Mouse (Mus musculus) CH12.LX (cell line): ENCODE results near the gene Vps9d1. TPM values are rescaled to one million over a fixed set of nuclear protein-coding genes. Genes with fewer than 3 reads are reported as not detected.

Experiments
- DNase-seq: peaks from one replicate; pipeline ENCODE4 v3.0.0-alpha.2; 2013; ENCODE audit errors: extremely low read depth
- H3K27ac ChIP-seq: 2 replicates; pipeline ENCODE4 v1.5.1; 2012; ENCODE audit warnings: low read depth, mild to moderate bottlenecking, control low read depth, moderate library complexity; ENCODE audit not compliant: insufficient read depth
- H3K27me3 ChIP-seq: replicated peaks from 2 replicates; pipeline ENCODE3; 2012; ENCODE audit warnings: inconsistent platforms
- H3K36me3 ChIP-seq, 2 experiments: replicated peaks in 1 of 2; 2 replicates each; pipeline versions ENCODE3 to v1.6.1; 2012; ENCODE audit warnings: inconsistent platforms in 1 of 2, low read length in 1 of 2, mild to moderate bottlenecking in 1 of 2, mixed read lengths in 1 of 2, moderate library complexity in 1 of 2; ENCODE audit not compliant: control insufficient read depth in 1 of 2, insufficient read depth in 1 of 2
- H3K4me1 ChIP-seq, 2 experiments: 2 replicates each; pipeline ENCODE4 v1.6.1; 2012; ENCODE audit warnings: inconsistent platforms in 1 of 2, moderate library complexity in 1 of 2; ENCODE audit not compliant: insufficient read depth in 2 of 2, control insufficient read depth in 1 of 2
- H3K4me2 ChIP-seq: 2 replicates; pipeline ENCODE4 v1.6.1; 2012; ENCODE audit warnings: low read depth, mild to moderate bottlenecking, control low read depth; ENCODE audit not compliant: poor library complexity, insufficient read depth, severe bottlenecking
- H3K4me3 ChIP-seq, 3 experiments: fragments of 150-350 bp in 1 of 3; sonication (generic) in 1 of 3; replicated peaks in 1 of 3; 2 replicates each; pipeline versions ENCODE3 to v1.5.1; 2011 to 2012; ENCODE audit warnings: low read depth in 2 of 3, low read length in 2 of 3, mild to moderate bottlenecking in 2 of 3, moderate library complexity in 2 of 3, control low read depth in 1 of 3, improper control_type of control experiment in 1 of 3, inconsistent platforms in 1 of 3, mixed read lengths in 1 of 3; ENCODE audit not compliant: poor library complexity in 1 of 3
- H3K79me2 ChIP-seq: replicated peaks from 2 replicates; pipeline ENCODE4 v1.6.1; 2012; ENCODE audit warnings: mild to moderate bottlenecking, moderate library complexity; ENCODE audit not compliant: control insufficient read depth, poor library complexity, insufficient read depth, severe bottlenecking; ENCODE audit errors: extremely low read depth
- H3K9ac ChIP-seq: 2 replicates; pipeline ENCODE4 v1.6.1; 2012; ENCODE audit warnings: low read depth, mild to moderate bottlenecking, control low read depth, moderate library complexity; ENCODE audit not compliant: insufficient read depth
- H3K9me3 ChIP-seq: replicated peaks from 2 replicates; pipeline ENCODE3; 2012; ENCODE audit warnings: low read length, inconsistent platforms, mixed read lengths
- CTCF ChIP-seq, 2 experiments: IDR thresholded peaks in 1 of 2; conservative IDR thresholded peaks in 1 of 2; 2 replicates each; pipeline ENCODE4 v1.5.1; 2011 to 2012; ENCODE audit warnings: low read depth in 2 of 2, low read length in 2 of 2, improper control_type of control experiment in 1 of 2, inconsistent platforms in 1 of 2, mild to moderate bottlenecking in 1 of 2, moderate library complexity in 1 of 2
- EP300 ChIP-seq: IDR thresholded peaks from 2 replicates; pipeline ENCODE4 v1.6.1; 2011; ENCODE audit warnings: low read length, improper control_type of control experiment
- ETS1 ChIP-seq: conservative IDR thresholded peaks from 2 replicates; pipeline ENCODE4 v1.6.1; 2012; ENCODE audit warnings: low read depth, mild to moderate bottlenecking, inconsistent platforms, low read length, improper control_type of control experiment, moderate library complexity
- GABPA ChIP-seq: IDR thresholded peaks from 2 replicates; pipeline ENCODE4 v1.6.1; 2012; ENCODE audit warnings: low read depth, low read length, improper control_type of control experiment, inconsistent platforms; ENCODE audit not compliant: insufficient replicate concordance
- IRF4 ChIP-seq: IDR thresholded peaks from 2 replicates; pipeline ENCODE4 v1.6.1; 2014; ENCODE audit warnings: low read depth, mild to moderate bottlenecking, inconsistent platforms, low read length, improper control_type of control experiment
- JUN ChIP-seq: IDR thresholded peaks from 2 replicates; pipeline ENCODE4 v1.6.1; 2011; ENCODE audit warnings: low read depth, mild to moderate bottlenecking, low read length, improper control_type of control experiment, moderate library complexity; ENCODE audit not compliant: insufficient read depth
- JUND ChIP-seq: conservative IDR thresholded peaks from 2 replicates; pipeline ENCODE4 v1.6.1; 2011; ENCODE audit warnings: low read depth, low read length, improper control_type of control experiment
- MAFK ChIP-seq: IDR thresholded peaks from 2 replicates; pipeline ENCODE4 v1.6.1; 2011; ENCODE audit warnings: low read length, improper control_type of control experiment; ENCODE audit not compliant: insufficient replicate concordance
- MAZ ChIP-seq: IDR thresholded peaks from 2 replicates; pipeline ENCODE4 v1.6.1; 2012; ENCODE audit warnings: low read depth, mild to moderate bottlenecking, inconsistent platforms, low read length, improper control_type of control experiment, moderate library complexity
- MEF2A ChIP-seq: IDR thresholded peaks from 2 replicates; pipeline ENCODE4 v1.6.1; 2014; ENCODE audit warnings: low read depth, mild to moderate bottlenecking, inconsistent platforms, low read length, improper control_type of control experiment, borderline replicate concordance
- MXI1 ChIP-seq: IDR thresholded peaks from 2 replicates; pipeline ENCODE4 v1.6.1; 2011; ENCODE audit warnings: mild to moderate bottlenecking, low read depth, low read length, improper control_type of control experiment
- MYC ChIP-seq: IDR thresholded peaks from 2 replicates; pipeline ENCODE4 v1.6.1; 2011; ENCODE audit warnings: low read depth, mild to moderate bottlenecking, improper control_type of control experiment, low read length
- NELFE ChIP-seq: IDR thresholded peaks from 2 replicates; pipeline ENCODE4 v1.6.1; 2011; ENCODE audit warnings: low read depth, low read length, improper control_type of control experiment
- NRF1 ChIP-seq: IDR thresholded peaks from 2 replicates; pipeline ENCODE4 v1.6.1; 2014; ENCODE audit warnings: low read depth, mild to moderate bottlenecking, inconsistent platforms, low read length, improper control_type of control experiment, moderate library complexity
- PAX5 ChIP-seq: IDR thresholded peaks from 2 replicates; pipeline ENCODE4 v1.6.1; 2012; ENCODE audit warnings: low read length, inconsistent platforms, mixed read lengths
- RAD21 ChIP-seq: IDR thresholded peaks from 2 replicates; pipeline ENCODE4 v1.6.1; 2011; ENCODE audit warnings: low read depth, mild to moderate bottlenecking, low read length, improper control_type of control experiment, moderate library complexity
- SMC3 ChIP-seq: IDR thresholded peaks from 2 replicates; pipeline ENCODE4 v1.6.1; 2011; ENCODE audit warnings: low read depth, low read length, improper control_type of control experiment
- TBP ChIP-seq: conservative IDR thresholded peaks from 2 replicates; pipeline ENCODE4 v1.6.1; 2011; ENCODE audit warnings: low read depth, low read length, improper control_type of control experiment
- UBTF ChIP-seq: IDR thresholded peaks from 2 replicates; pipeline ENCODE4 v1.6.1; 2012; ENCODE audit warnings: low read depth, mild to moderate bottlenecking, inconsistent platforms, low read length, improper control_type of control experiment, moderate library complexity
- USF1 ChIP-seq: IDR thresholded peaks from 2 replicates; pipeline ENCODE4 v1.6.1; 2014; ENCODE audit warnings: low read depth, mild to moderate bottlenecking, inconsistent platforms, low read length, improper control_type of control experiment
- USF2 ChIP-seq: conservative IDR thresholded peaks from 2 replicates; pipeline ENCODE4 v1.6.1; 2011; ENCODE audit warnings: low read depth, low read length, improper control_type of control experiment
- ZNF384 ChIP-seq: IDR thresholded peaks from 2 replicates; pipeline ENCODE4 v1.6.1; 2012; ENCODE audit warnings: low read depth, low read length, improper control_type of control experiment, inconsistent platforms
- dilution Hi-C: fragments of 300-500 bp; cut with MboI; formaldehyde crosslinking; loops from 2 replicates; pipeline ENCODE4 v1.14.3; 2020; ENCODE audit warnings: low sequenced_read_pairs; ENCODE audit not compliant: extremely low pct_unique_long_range_greater_than_20kb, extremely low pct_ligation_motif_present
- in situ Hi-C: fragments of 300-500 bp; cut with MboI; formaldehyde crosslinking; loops from 3 replicates; pipeline ENCODE4 v1.14.3; 2019; ENCODE audit warnings: low sequenced_read_pairs, low pct_ligation_motif_present, low pct_unique_long_range_greater_than_20kb, mixed read lengths
- polyA plus RNA-seq: library from polyadenylated mRNA; unstranded; fragments of >175 nt; gene quantifications from 2 replicates; pipeline ENCODE4 v1.2.1, GENCODE M21; 2012; ENCODE audit warnings: low read depth; ENCODE audit not compliant: insufficient read length
- total RNA-seq, 2 experiments: library from RNA; depleted of rRNA; stranded (reverse); fragments of 300-350 nt in 1 of 2; fragments of >200 nt in 1 of 2; gene quantifications; 2 replicates each; pipeline ENCODE4 v1.2.3; 2012 to 2014

Vps9d1 gene
- total and polyA plus RNA-seq, 3 experiments: 2.8 to 9.7 (median 5.5) TPM

GRCm38 (mm10) chr8:123212321-123213117 lies 41.6 kb downstream of the Vps9d1 start, which contains the start of the genes Chmp1a and Spata33 (continued):
- peak; percentile 86 for TF ChIP-seq NELFE
- peak; percentile 49 for TF ChIP-seq SMC3
- TF ChIP-seq MYC: no peak
- TF ChIP-seq MAZ: peak; percentile 44; the same call in 1 of the 2 replicates
- no peak for TF ChIP-seq GABPA

GRCm38 (mm10) chr8:123211876-123212275 lies 42.3 kb downstream of the Vps9d1 start:
- H3K9ac ChIP-seq: peak overlapping the region; percentile 99
- H3K27me3 ChIP-seq: peaks cover 5% of the 10 kb centered on the region
- TF ChIP-seq MAFK (no peak), NRF1 (no peak), USF1 (no peak), EP300 (no peak), CTCF (conservative IDR thresholded peaks at IDR 0.05 in 1 of 2, IDR thresholded peaks at IDR 0.05 in 1 of 2; ENCODE audit: low read depth in 2 of 2, low read length in 2 of 2) (no peak), JUN (no peak), UBTF (no peak), JUND (no peak), RAD21 (no peak), NELFE (no peak), MXI1 (no peak)
- no peak overlapping the region for H3K27ac ChIP-seq
- H3K4me2 ChIP-seq: peak overlapping the region; percentile 87
- no peak for DNase-seq
- in situ Hi-C loops (no loop called here), dilution Hi-C loops (no loop called here)
- peaks cover 0 to 17% of the 10 kb centered on the region in 2 experiments; a peak in 2 of 4 replicates for H3K4me1 ChIP-seq
- peak overlapping the region; percentile 87 to 99 (median 96) for H3K4me3 ChIP-seq
- H3K36me3 ChIP-seq: peaks cover 36 to 41% of the 10 kb centered on the region in 2 experiments
- peaks cover 16% of the 10 kb centered on the region for H3K79me2 ChIP-seq
- H3K9me3 ChIP-seq: no peaks in the 10 kb centered on the region

DNA sequence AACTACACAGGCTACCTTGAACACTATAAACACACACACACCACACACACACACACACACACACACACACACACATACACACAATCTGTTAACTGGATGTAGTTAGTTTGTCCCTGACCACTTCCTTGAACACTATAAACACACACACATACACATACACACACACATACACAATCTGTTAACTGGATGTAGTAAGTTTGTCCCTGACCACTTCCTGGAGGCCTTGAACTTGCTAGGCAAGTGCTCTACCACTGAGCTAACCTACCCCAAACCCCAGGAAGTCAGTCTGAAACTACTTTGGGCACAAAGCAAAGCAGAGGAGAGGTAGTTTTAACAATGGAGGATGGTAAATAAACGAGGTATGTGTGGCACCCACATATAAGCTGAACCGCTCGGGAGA lies 50.6 kb downstream of the Vps9d1 start:
- H3K9me3 ChIP-seq: no peaks in the 10 kb centered on the region
- TF ChIP-seq TBP (no peak), USF2 (no peak), MAFK (no peak), ZNF384 (no peak), UBTF (no peak), SMC3 (no peak), MYC (no peak), MEF2A (no peak), ETS1 (no peak), GABPA (no peak), PAX5 (no peak), IRF4 (no peak), USF1 (no peak)
- TF ChIP-seq, all 38 proteins: peak for 0
- Histone ChIP-seq H3K4me1 (0 out of 4 replicates have a peak, but pooled peaks cover 0 to 3% of the 10 kb centered on the region in 2 experiments), H3K27me3 (peaks cover 21% of the 10 kb centered on the region), H3K27ac (no peak overlapping the region), H3K9ac (no peak overlapping the region), H3K79me2 (no peaks in the 10 kb centered on the region), H3K36me3 (peaks cover 38 to 49% of the 10 kb centered on the region in 2 experiments), H3K4me3 (no peak overlapping the region), H3K4me2 (no peak overlapping the region)
- DNase-seq: no peak
- in situ Hi-C loops (no loop called here), dilution Hi-C loops (no loop called here)
